Mouse (Mus musculus) adrenal gland, adult 8-10 months (tissue): ENCODE data around the gene Tomm34. TPM values are rescaled to one million over a fixed set of nuclear protein-coding genes. Genes with fewer than 3 reads are reported as not detected.

Experiments
- DNase-seq: peaks from one replicate; pipeline ENCODE4 v3.0.0; 2022
- total RNA-seq, 4 experiments: library from RNA; stranded (reverse); gene quantifications; 2 replicates each; pipeline ENCODE4 v1.2.4; 2022

Tomm34 gene
- total RNA-seq, 4 experiments from 2014 or later: 44.9 to 54.8 (median 45.7) TPM

- no peak for DNase-seq
These were observed 60.5 kb downstream of the Tomm34 start for GRCm38 (mm10) chr2:164010496-164010895.

- no peak for DNase-seq
These were observed 61.7 kb downstream of the Tomm34 start for GRCm38 (mm10) chr2:164009227-164009626.

- no peak for DNase-seq
These were observed 62.9 kb downstream of the Tomm34 start for GRCm38 (mm10) chr2:164007987-164008545.

GRCm38 (mm10) chr2:164007547-164007946 is 63.4 kb downstream of the Tomm34 start:
- no peak for DNase-seq

- no peak for DNase-seq
These were observed 64.0 kb downstream of the Tomm34 start for GRCm38 (mm10) chr2:164006932-164007331.

- no peak for DNase-seq
These were observed 66.5 kb downstream of the Tomm34 start for GRCm38 (mm10) chr2:164004503-164004902.

Other genes starting within 250 kb of the Tomm34 start
- not detected for gene Kcnk15, start 217.5 kb downstream of the Tomm34 start, total RNA-seq
- 100 to 1,000 TPM in 2 of 4 experiments, 10 to 100 TPM in 2; 85.0 to 169 (median 121) TPM for gene Rims4, start 152.5 kb downstream of the Tomm34 start, total RNA-seq
- 100 to 1,000 TPM; 219 to 306 (median 257) TPM for gene Ywhab, start 76.2 kb downstream of the Tomm34 start, total RNA-seq
- 1 to 10 TPM in 3 of 4 experiments, under 1 TPM in 1; 0.56 to 2.2 (median 1.3) TPM for gene Pabpc1l, start 45.7 kb downstream of the Tomm34 start, total RNA-seq
- gene Stk4, start 847 bp downstream of the Tomm34 start, total RNA-seq: 10 to 100 TPM; 27.4 to 38.9 (median 36.4) TPM
- under 1 TPM in 1 of 4 experiments, not detected in 3; 0.14 TPM for gene Kcns1, start 99.9 kb upstream of the Tomm34 start, total RNA-seq
- gene Wfdc5, start 111.6 kb upstream of the Tomm34 start, total RNA-seq: not detected
- gene Wfdc12, start 119.4 kb upstream of the Tomm34 start, total RNA-seq: 1 to 10 TPM in 1 of 4 experiments, under 1 TPM in 2, not detected in 1; 0.40 to 4.7 (median 0.67) TPM
- gene Wfdc15a, start 129.0 kb upstream of the Tomm34 start, total RNA-seq: not detected
- not detected for gene Wfdc15b, start 150.5 kb upstream of the Tomm34 start, total RNA-seq
- not detected for gene Svs2, start 167.3 kb upstream of the Tomm34 start, total RNA-seq
- not detected for gene Svs3b, start 185.5 kb upstream of the Tomm34 start, total RNA-seq
- gene Svs4, start 207.3 kb upstream of the Tomm34 start, total RNA-seq: not detected
- gene Svs3a, start 218.1 kb upstream of the Tomm34 start, total RNA-seq: not detected
- not detected for gene Svs6, start 245.6 kb upstream of the Tomm34 start, total RNA-seq